Mouse (Mus musculus) mouse embryonic stem cell (cell line): Measurements from ENCODE around the gene Col26a1.
"Not testable (repeated sequence)": the region's sequence is repeated elsewhere in the genome, so short reads cannot be mapped to it uniquely, and the experiment has no call there.

Experiments
- in situ Hi-C, 2 experiments: fragments of 300-500 bp; cut with MboI; formaldehyde crosslinking; loops; 1 replicate in 1 of 2; 3 replicates in 1 of 2; pipeline ENCODE4 v1.14.3; 2019 to 2020; ENCODE audit warnings: low sequenced_read_pairs in 2 of 2, low pct_unique_long_range_greater_than_20kb in 1 of 2, mixed read lengths in 1 of 2; ENCODE audit not compliant: unreplicated experiment in 1 of 2

The Col26a1 gene

DNA sequence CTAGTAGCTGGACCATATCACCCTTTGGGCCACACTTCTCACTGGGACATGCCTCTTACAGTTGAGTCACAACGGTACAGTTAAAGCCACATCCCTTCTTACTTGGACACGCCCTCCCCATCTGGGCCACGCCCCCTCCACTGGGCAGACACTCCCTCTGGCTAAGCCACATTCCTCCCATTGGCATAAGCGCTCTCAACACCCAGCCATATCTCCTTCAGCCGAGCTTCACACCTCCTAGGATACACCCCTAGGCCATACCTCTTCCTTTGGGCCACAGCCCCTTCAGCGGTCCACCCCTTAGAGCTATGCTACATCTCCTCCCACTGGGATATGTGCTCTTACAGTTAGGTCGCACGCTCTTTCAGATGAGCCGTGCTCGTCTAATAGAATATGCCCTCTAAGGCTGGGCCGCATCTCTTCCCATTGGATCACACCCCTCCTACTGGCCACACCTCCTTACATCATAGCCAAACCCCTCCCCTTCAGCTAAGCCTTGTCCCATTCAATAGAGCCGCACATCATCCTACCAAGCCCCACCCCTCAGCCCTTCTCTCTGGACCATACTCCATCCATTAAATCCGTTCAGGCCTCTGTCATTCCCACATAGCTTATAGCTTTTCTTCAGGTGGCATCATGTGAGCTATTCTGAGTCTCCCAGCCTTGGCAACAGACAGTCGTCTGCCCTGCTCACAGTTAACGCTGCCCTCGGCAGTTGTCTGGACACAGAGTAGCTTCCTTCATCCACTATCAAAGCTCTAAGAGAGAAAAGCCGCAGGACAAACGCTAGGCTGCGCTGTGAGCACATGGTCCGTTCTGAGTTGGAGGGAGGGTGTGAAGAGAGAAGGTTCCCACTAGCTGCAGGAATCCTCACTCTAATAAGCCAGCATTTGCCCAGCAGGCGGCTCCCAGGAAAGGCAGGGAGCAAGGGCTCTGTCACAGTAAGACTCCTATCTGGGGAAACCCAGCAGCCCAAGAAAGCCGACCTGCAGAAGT, 109.7 kb downstream of the Col26a1 start:
- in situ Hi-C loops, result no loop called here

DNA sequence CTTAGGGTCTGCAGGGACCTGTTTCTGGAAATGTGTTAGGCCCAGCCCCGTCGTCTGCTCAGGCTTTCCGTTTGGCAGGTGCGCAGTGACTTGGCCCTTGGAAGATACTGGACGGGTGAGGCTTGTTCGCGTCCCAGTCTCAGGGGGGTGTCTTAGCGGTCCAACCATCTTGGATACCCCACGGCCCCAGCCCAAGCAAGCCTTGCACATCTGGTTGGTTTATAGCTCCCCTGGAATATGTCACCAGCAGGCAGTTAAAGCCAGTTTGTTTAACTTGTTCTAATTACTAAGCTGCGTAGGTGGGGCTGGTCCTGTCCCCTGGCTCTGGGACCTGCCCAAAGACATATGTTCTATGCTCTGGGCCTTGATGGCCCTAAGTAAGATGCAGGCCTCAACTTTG, 111.9 kb downstream of the Col26a1 start:
- in situ Hi-C loops, result no loop called here

DNA sequence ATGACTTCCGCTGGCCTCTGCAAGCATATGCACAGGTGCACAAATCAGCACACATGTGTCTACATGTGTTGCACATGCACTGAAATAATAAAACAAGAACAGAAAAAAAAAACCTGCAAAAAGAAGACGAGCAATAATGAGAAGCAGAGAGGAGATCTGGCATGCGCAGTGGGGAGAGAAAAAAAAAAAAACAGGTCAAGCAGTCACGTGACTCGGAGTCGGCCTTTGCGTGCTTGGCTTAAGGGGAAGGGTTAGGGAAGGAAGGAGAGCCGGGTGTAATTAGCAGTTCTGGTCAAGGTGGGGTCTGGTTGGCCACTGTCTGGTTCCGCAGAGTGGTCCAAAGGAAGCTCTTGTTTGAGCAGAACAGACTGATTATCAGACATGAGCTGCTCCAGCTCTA, 115.7 kb downstream of the Col26a1 start:
- in situ Hi-C loops, result no loop called here

DNA sequence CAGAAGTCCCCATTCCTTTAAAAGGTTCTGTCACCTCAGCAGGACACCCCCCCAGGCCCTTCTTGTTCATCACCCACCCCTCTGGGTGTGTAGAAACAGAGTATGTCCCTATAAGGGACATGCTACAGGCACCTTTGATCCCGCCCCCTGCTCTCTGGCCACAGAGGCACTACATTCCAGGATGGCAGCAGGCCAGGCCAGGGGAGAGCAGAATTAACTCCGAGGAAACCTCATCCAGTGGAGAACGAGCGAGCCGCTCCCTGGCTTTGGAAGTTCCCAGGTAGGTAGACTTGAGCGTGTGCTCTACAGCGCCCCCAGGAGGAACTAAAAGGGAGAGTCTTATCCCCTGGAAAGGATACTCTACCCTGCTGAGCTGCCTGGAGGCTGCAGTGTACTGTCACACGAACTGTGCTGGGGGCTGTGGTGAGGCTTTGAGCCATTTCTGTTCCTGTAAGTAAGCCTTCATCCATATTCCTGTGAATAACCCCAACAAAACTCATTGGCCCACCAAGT, 118.8 kb downstream of the Col26a1 start:
- in situ Hi-C loops, result no loop called here

DNA sequence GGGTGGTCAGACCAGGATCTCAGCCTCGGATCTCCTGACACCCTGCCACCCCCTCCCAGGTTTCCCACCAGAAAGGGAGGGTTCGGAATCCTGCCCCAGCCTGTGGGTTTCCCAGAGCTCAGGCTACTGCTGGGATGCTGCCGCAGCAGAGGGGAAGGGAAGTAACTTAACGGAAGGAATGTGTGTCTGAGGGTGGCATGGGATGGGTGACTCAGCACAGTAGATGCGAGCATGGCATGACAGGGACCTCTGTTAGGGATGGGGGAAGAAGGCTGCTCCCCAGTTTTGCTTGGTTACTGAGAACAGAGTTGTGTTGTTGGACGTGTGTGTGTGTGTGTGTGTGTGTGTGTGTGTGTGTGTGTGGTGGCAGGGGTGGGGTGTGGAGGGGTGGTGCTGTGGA, 122.7 kb downstream of the Col26a1 start:
- in situ Hi-C loops, result no loop called here

DNA sequence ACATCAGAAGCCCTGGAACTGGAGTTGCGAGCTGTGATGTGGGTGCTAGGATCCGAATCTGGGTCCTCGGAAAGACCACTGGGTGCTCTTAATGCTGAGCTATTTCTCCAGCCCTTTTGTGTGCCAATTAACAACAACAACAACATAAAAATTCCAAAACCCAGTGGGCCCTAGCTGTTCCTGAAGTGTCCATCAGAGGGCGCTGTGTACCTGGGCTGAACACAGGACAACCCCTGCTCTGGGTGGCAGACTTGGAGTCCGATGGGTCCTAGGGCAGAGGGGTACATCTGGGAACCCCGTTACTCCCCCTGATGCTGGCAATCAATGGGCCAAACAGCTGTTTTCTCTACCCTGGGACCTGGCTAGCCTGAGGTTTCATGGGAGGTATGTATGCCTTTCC, 123.2 kb downstream of the Col26a1 start:
- in situ Hi-C loops, result no loop called here

DNA sequence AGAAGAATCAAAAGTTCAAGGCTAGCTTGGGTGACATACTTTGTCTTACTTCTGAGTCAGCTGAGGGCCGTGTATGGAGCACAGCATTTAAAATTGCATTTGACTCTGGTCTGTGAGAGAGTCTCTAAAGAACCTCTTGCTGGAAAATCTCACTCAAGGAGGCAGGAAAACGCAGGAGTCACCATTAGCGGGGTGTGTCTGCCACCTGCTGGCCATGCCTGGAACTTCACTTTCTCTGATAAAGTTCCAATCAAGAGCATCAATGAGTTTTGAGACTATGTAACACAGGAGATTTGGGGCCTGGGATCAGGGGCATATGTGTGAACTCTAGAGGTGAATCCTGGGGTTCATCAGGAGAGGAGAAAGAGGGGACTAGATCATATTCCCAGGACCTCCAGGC, 127.3 kb downstream of the Col26a1 start:
- in situ Hi-C loops, result no loop called here

DNA sequence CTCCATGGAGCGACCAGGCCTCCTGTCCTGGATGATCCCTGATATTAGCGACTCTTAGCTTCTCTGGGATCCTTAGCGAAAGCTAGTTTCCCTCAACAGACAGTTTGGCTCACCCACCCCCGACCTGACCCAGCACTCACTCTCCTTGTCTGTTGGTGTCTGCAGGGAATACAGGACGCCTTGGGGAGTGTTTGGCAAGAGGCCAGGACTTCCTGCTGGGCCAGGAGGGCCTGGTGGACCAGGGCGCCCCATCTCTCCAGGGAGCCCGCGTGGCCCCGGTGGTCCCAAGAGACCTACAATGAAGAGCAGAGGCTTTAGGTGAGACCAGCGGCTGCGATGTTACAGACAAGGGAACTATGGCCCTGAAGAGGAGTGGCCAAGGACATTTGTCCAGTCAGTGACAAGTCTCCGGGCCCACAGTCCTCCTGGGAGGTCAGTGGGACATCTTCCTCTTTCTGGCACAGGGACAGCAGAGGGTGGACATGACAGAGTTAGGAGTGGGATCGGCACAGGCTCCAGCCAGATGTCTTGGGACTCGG, 128.9 kb downstream of the Col26a1 start:
- in situ Hi-C loops, result no loop called here

DNA sequence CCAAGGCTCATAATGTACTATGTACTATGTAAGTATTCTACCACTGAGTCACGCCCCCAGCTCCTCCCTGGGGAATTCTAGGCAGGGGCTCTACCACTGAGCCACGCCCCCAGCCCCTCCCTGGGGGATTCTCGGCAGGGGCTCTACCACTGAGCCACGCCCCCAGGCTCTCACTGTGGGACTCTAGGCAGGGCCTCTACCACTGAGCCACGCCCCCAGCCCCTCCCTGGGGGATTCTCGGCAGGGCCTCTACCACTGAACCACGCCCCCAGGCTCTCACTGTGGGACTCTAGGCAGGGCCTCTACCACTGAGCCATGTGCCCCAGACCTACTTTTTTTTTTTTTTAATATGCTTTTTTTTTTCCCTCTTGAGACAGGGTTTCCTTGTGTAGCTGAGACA, 129.8 kb downstream of the Col26a1 start:
- in situ Hi-C loops, result not testable (repeated sequence)

DNA sequence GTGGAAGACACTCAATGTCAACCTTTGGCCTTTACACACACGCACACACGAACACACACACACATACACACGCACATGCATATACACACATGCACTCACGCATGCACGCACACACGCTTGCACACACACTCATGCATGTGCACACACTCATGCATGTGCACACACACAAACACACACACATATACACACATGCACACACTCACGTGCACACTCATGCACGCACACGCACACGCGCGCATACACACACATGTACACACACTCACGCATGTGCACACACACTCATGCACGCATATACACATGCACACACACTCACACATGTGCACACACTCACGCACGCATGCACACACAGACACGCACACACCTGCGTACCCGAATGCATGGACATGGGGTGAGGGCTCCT, 130.9 kb downstream of the Col26a1 start:
- in situ Hi-C loops, result no loop called here

DNA sequence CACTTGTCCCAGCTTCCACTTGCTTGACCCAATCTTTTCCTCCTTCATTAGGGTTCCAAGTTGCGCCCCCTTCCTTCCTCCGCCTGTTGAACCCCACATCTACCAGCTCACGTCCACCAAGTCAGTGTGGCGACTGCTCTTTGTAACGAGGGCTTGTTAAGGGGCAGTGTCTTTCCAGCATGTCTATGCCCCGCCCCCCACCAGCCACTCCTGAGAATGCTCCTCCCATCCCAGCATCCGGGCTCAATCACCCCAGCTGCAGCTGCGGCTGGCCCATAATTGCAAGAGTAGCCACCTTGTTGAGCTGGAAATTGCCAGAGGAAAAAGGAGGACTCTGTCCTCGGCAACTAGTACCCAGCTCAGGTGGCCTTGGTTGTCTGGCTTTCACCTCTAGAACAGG, 136.4 kb downstream of the Col26a1 start:
- in situ Hi-C loops, result no loop called here

DNA sequence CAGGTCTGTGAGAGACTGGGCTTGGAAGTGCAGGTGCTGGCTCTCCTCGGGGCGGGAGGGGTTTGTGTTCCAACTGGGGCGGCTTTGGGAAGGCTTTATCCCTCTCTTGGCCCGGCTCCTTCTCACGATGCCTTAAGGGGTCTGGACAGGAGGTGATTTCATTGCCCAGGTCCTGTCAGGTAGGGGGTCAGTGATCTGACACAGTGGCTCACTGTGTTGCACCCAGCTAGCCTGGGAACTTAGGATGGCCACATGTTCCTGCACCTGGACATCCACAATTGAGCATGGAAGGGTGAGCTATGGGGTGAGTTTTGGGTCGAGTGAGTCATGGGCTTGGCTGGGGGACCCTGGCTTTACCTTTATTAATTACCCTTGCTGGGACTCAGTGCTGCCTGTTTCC, 144.1 kb downstream of the Col26a1 start:
- in situ Hi-C loops, result no loop called here

DNA sequence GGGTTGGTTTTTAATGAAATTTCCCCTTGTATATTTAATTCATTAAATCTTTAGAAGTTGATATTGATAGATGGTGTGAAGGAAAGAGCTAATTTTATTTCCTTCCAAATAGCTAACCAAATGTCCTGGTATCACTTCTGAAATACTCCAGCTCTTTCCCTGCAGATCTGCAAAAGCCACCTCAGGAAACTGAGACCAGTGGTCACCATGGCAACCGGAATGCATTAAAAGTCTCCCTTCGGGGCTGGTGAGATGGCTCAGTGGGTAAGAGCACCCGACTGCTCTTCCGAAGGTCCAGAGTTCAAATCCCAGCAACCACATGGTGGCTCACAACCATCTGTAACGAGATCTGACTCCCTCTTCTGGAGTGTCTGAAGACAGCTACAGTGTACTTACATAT, 156.7 kb downstream of the Col26a1 start:
- in situ Hi-C loops, result not testable (repeated sequence)

DNA sequence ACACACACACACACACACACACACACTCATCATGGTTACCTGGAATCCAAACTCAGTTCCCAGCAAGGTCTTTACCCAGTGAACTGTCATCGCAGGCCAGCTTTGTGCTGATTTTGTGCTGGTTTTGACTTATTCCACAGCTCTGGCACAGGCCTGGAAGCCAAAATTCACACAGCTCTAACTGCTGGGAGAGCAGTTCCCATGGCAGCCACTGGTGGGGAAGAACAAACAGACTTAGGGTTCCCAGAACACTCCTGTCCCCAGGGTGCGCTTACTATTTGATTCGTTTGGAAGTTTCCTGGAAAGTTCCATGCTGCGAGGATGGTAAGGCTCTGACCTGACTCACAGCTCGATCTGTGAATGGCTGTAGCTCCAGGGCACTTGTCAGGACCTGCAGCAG, 161.4 kb downstream of the Col26a1 start:
- in situ Hi-C loops, result no loop called here

DNA sequence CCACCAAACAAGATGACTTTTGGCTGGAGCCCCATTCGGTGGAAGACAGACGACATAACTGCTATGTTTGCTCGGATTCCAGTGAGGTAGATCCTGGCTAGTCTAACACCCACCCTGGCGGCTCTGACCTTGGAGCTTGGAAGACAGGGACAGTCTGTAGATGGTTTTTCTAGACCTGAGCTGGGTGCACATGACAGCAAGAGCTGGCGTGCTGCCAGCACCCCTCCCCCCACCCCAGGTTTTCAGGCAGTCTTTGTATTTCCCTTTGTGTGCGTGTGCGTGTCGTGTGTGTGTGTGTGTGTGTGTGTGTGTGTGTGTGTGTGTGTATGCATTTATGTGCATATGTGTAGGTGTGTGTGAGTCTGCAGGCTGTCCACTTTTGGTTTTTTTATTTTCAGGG, 164.4 kb downstream of the Col26a1 start:
- in situ Hi-C loops, result no loop called here

DNA sequence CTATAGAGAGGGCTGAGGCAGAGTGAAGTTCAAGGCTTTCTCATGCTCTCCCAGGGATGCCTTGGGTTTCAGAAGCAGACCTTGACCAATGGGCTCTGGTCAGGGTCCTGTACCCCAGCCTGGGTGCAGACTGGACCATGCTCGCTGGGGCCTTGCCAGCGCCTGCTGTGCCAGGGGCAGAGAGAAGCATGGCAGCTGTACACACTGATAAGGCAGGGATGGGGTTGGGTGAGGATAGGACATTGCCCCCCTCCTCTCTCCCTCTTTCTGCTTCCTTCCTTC, 165.5 kb downstream of the Col26a1 start:
- in situ Hi-C loops, result no loop called here

DNA sequence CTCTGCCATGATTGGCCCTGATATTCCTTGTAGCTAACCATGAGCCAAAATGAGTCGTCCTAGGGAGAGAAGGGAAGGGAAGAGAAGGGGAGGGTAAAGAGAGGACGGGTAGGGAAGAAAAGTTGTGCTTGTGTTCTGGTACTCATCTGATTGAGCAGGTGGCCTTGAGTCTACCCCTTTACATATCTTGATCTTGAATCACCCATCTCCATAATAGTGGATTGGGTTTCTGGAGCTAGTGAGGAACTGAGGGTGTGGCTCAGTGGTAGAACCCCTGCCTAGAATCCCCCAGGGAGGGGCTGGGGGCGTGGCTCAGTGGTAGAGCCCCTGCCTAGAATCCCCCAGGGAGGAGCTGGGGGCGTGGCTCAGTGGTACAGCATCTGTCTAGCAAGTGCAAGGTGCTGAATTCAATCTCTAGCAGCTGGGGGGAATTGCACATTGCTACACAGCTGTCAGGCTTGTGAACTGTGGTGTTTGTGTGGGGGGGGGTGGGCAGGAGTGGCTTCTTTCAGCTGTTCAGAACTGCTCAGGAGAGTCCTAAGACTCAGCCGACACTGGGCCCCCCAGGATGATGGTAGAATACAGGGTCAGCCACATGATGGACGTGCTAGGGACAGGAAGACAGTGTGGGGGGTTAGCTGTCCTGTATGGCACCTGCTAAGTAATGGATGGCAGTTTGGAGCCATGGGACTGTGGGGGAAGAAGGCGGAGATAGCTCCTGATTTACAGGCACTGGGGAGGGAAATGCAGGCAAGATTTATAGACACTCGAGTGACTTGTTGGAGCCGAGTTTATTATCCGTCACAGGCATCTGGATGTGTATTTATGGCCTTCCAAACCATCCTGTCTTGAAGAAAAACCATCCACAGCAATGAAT, 166.1 kb downstream of the Col26a1 start:
- in situ Hi-C loops, result no loop called here

DNA sequence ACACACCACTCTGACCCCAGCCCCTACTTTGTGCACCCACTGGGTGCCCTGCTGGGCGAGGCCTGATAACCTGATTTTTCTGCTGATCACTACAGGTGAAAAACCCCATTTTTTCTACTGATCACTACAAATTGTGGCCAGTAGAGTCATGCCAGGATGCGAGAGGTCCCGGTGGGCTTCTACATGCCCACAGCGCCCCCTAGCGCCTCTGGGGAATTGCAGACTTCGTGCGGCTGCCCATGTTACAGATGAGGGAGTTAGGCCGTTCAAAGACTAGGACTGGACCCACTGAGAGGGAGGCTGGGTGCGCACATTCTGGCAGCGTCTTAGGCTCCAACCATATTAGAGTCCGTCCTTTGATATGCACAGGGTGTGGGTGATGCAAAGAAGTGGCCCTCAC, 168.1 kb downstream of the Col26a1 start:
- in situ Hi-C loops, result no loop called here

DNA sequence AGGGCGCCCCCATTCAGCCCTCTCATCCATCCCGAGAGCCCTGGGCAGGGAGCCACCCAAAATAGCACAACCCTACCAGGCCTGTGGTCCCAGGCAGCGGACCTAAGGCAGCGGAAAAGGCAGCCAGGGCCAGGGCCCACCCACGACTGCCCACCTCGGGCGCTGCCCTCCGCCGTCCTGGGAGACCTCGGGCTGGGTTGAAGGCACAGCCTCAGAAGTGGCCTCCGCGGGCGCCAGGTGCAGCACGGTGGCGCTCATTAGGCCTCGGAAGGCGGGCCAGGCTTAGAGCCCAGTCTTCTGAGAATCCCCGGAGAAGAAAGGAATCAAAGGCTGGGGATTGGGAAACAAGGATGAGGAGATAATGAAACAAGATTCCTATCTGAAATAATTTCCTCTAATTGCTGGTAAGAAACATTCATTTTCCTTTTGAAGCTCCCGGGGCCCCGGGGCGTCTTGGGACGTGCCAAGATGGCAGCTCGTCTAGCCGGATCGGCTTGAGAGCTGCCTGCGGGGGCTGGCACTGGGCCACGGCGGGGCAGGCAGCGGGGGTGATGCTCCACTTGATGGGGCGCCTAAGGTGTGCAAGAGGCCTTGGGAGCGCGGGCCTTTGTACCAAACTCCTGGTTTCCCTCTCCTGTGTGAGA, 168.7 kb downstream of the Col26a1 start:
- in situ Hi-C loops, result no loop called here
